20 mouse cellular contexts compared by ENCODE assay signal in the genomic region with DNA sequence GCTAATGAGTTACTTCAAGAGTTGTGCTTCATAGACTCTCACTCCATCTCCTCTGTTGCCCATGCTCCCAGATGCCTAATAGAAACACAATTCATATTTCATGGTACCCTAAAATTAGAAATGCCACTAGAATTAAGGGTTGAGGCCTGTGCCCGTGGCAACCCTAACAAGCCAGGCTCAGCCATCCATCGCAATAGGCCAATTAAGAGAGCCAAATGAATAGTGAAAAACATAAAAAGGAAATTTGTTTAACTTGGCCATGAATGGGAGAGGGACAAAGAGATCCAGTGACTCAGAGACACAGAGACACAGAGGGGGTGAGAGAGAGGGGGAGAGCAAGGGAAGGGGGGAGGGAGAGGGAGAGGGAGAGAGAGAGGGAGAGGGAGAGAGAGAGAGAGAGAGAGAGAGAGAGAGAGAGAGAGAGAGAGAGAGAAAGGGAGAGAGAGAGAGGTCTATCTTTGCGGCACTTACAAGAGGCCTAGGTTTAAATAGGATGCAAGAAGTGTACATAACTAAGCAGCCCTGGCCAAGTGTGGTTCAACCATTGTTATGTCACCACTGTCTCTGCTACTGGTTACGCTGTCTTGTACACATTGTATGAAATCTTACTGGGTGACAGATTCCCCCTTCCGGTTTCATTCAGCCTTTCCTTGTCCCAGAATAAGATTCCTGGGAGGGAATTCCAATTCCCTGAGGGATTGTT. TPM values are rescaled to one million over a fixed set of nuclear protein-coding genes. Genes with fewer than 3 reads are reported as not detected.
DNase-seq lines count a peak whose midpoint lies in the region; ATAC-seq and TF ChIP-seq lines count a peak whose summit lies in the region.
"Had no signal": no experiment of that assay in that cellular context is flagged by ENCODE, and none has a peak within 500 bp of the region (broad histone marks: within the 10 kb centered on the region; RNA-seq: fewer than 3 reads in every experiment).

No protein-coding gene starts in this region.

- no peak overlapping the region for H3K9ac ChIP-seq in forebrain, embryonic 13.5 days
- no peak overlapping the region for H3K9ac ChIP-seq in liver, embryonic 12.5 days
- no peak overlapping the region for H3K9ac ChIP-seq in liver, postnatal 0 days (replicated peaks)
- H3K9ac ChIP-seq: embryonic facial prominence, embryonic 15.5 days; heart, embryonic 12.5 days; hindbrain, embryonic 15.5 days had no signal

- ATAC-seq in forebrain, embryonic 13.5 days: peak; percentile 51; the same call in 1 of the 2 replicates
- no peak for ATAC-seq in liver, embryonic 12.5 days
- no peak for ATAC-seq in liver, postnatal 0 days
- ATAC-seq: activated CD4-positive, CD25-positive, alpha-beta regulatory T cell, adult 4 months; intestine, embryonic 16.5 days had no signal

- H3K27me3 ChIP-seq in forebrain, embryonic 13.5 days: no peaks in the 10 kb centered on the region
- no peaks in the 10 kb centered on the region for H3K27me3 ChIP-seq in liver, embryonic 12.5 days (replicated peaks)
- H3K27me3 ChIP-seq in liver, postnatal 0 days (ENCODE audit: insufficient read depth, low read length): no peaks in the 10 kb centered on the region
- H3K27me3 ChIP-seq: embryonic facial prominence, embryonic 15.5 days; heart, embryonic 12.5 days; hindbrain, embryonic 15.5 days had no signal

- no peak overlapping the region for H3K4me3 ChIP-seq in forebrain, embryonic 13.5 days
- no peak overlapping the region for H3K4me3 ChIP-seq in liver, embryonic 12.5 days
- H3K4me3 ChIP-seq in liver, postnatal 0 days (ENCODE audit: low read depth, low read length): no peak overlapping the region
- H3K4me3 ChIP-seq: embryonic facial prominence, embryonic 15.5 days; erythroblast, embryonic 14.5 days; heart, embryonic 12.5 days; hindbrain, embryonic 10.5 days; hindbrain, embryonic 15.5 days had no signal

- no peaks in the 10 kb centered on the region for H3K36me3 ChIP-seq in forebrain, embryonic 13.5 days (ENCODE audit: poor library complexity, severe bottlenecking)
- no peaks in the 10 kb centered on the region for H3K36me3 ChIP-seq in liver, embryonic 12.5 days
- H3K36me3 ChIP-seq in liver, postnatal 0 days (replicated peaks; ENCODE audit: insufficient read depth, low read length): no peaks in the 10 kb centered on the region
- H3K36me3 ChIP-seq: hindbrain, embryonic 10.5 days; hindbrain, embryonic 15.5 days had no signal

- WGBS in forebrain, embryonic 13.5 days: 35% methylated on average over 5 of the region's 5 CpGs
- WGBS in liver, embryonic 12.5 days (ENCODE audit: insufficient replicate concordance): 76% methylated on average over 5 of the region's 5 CpGs
- 76% methylated on average over 5 of the region's 5 CpGs for WGBS in liver, postnatal 0 days (ENCODE audit: insufficient replicate concordance)

- H3K9me3 ChIP-seq in forebrain, embryonic 13.5 days (replicated peaks): no peaks in the 10 kb centered on the region
- no peaks in the 10 kb centered on the region for H3K9me3 ChIP-seq in liver, embryonic 12.5 days (replicated peaks)
- no peaks in the 10 kb centered on the region for H3K9me3 ChIP-seq in liver, postnatal 0 days (ENCODE audit: low read length)
- H3K9me3 ChIP-seq: embryonic facial prominence, embryonic 15.5 days; heart, embryonic 12.5 days; hindbrain, embryonic 10.5 days; hindbrain, embryonic 15.5 days had no signal

- TF ChIP-seq CTCF in liver, postnatal 0 days (IDR thresholded peaks at IDR 0.05; ENCODE audit: low read depth): no peak

- H3K4me2 ChIP-seq in forebrain, embryonic 13.5 days: no peak overlapping the region
- H3K4me2 ChIP-seq in liver, embryonic 12.5 days: no peak overlapping the region
- no peak overlapping the region for H3K4me2 ChIP-seq in liver, postnatal 0 days (ENCODE audit: low read depth, low read length)
- H3K4me2 ChIP-seq: embryonic facial prominence, embryonic 15.5 days; heart, embryonic 12.5 days; hindbrain, embryonic 15.5 days had no signal

- peak; percentile 8 for DNase-seq in retina, postnatal 1 day
- no peak for DNase-seq in retina, embryonic 14.5 days (ENCODE audit: low spot score)
- peak; percentile 12 for DNase-seq in brain, adult 2 months (ENCODE audit: low read depth, low spot score)
- DNase-seq in natural killer cell, adult 2 months (ENCODE audit: low spot score in 2 of 2): no peak
- no peak for DNase-seq in liver, postnatal 0 days
- DNase-seq: adrenal gland, postnatal 14 days; cerebellum, adult 2 months; cerebellum, postnatal 14 days; embryo, embryonic 11 days; gastrocnemius, postnatal 25 days; kidney, adult 8-10 months had no signal

- H3K4me1 ChIP-seq in forebrain, embryonic 13.5 days: peaks cover 13% of the 10 kb centered on the region
- no peaks in the 10 kb centered on the region for H3K4me1 ChIP-seq in liver, embryonic 12.5 days
- no peaks in the 10 kb centered on the region for H3K4me1 ChIP-seq in liver, postnatal 0 days (ENCODE audit: insufficient read depth)
- H3K4me1 ChIP-seq: embryonic facial prominence, embryonic 15.5 days; heart, embryonic 12.5 days; hindbrain, embryonic 10.5 days; hindbrain, embryonic 15.5 days had no signal

- no peak overlapping the region for H3K27ac ChIP-seq in forebrain, embryonic 13.5 days
- no peak overlapping the region for H3K27ac ChIP-seq in liver, embryonic 12.5 days
- H3K27ac ChIP-seq in liver, postnatal 0 days (ENCODE audit: low read depth): no peak overlapping the region
- H3K27ac ChIP-seq: embryonic facial prominence, embryonic 15.5 days; hindbrain, embryonic 10.5 days; hindbrain, embryonic 15.5 days had no signal

- no peak for TF ChIP-seq EP300 in liver, postnatal 0 days (IDR thresholded peaks at IDR 0.05; ENCODE audit: low read depth)

RNA-seq across cellular contexts. Expression of a gene that starts 57.1 kb away (rescaled TPM):
- 14.6 and 14.8 TPM in 2 replicates for polyA plus RNA-seq in forebrain, embryonic 13.5 days (2015; fragmentation: Nextera tagmentation; extraction: Ambion mirVana)
- 0.45 and 1.0 TPM in 2 replicates for polyA plus RNA-seq in liver, embryonic 12.5 days (2016; fragmentation: Nextera tagmentation; extraction: Ambion mirVana)
- 0.65 and 1.5 TPM in 2 replicates for polyA plus RNA-seq in liver, postnatal 0 days (2015; fragmentation: Nextera tagmentation; extraction: Ambion mirVana)
- polyA plus RNA-seq: activated CD4-positive, CD25-positive, alpha-beta regulatory T cell, adult 4 months; erythroblast, embryonic 14.5 days had no signal

RNA-seq across cellular contexts. Expression of a gene that starts 57.2 kb away (rescaled TPM):
- polyA plus RNA-seq in forebrain, embryonic 13.5 days (2015; fragmentation: Nextera tagmentation; extraction: Ambion mirVana): not detected in 2 replicates
- polyA plus RNA-seq in liver, embryonic 12.5 days (2016; fragmentation: Nextera tagmentation; extraction: Ambion mirVana): 0.08 TPM in 1 of 2 replicates, not detected in the other
- 0.08 TPM in 1 of 2 replicates, not detected in the other for polyA plus RNA-seq in liver, postnatal 0 days (2015; fragmentation: Nextera tagmentation; extraction: Ambion mirVana)
- polyA plus RNA-seq: activated CD4-positive, CD25-positive, alpha-beta regulatory T cell, adult 4 months; erythroblast, embryonic 14.5 days; hindbrain, embryonic 15.5 days had no signal

Comparison
In these comparisons a context has a peak if more than half of its experiments do, and no peak if none do; other contexts are left out.
1. DNase-seq: peak in retina, postnatal 1 day (single experiment) and brain, adult 2 months (single experiment); none in retina, embryonic 14.5 days (single experiment), natural killer cell, adult 2 months (0 of 2) and liver, postnatal 0 days (single experiment).